Mouse (Mus musculus): ENCODE measurements around the gene Hoxb2. TPM values are rescaled to one million over a fixed set of nuclear protein-coding genes. Genes with fewer than 3 reads are reported as not detected.

The Hoxb2 gene
- polyA plus RNA-seq, 1 experiment: 1.5 TPM

- H3K36me3 ChIP-seq (ENCODE audit: control insufficient read depth, insufficient read depth, low read length): no peaks in the 10 kb centered on the region
- no peak for DNase-seq
- TF ChIP-seq CTCF (IDR thresholded peaks at IDR 0.05; ENCODE audit: borderline replicate concordance, control insufficient read depth, extremely low read depth, insufficient read depth, low read length, poor library complexity) (no peak), POLR2A (IDR thresholded peaks at IDR 0.05; ENCODE audit: control insufficient read depth, extremely low read depth, insufficient read depth, low read length, poor library complexity) (no peak)
- no peak overlapping the region for H3K4me3 ChIP-seq (ENCODE audit: control insufficient read depth, insufficient read depth, low read length)
- no peaks in the 10 kb centered on the region; the same call in 1 of the 2 replicates for H3K27me3 ChIP-seq (ENCODE audit: control insufficient read depth, insufficient read depth, low read length)
- no peak overlapping the region for H3K27ac ChIP-seq (ENCODE audit: control insufficient read depth, insufficient read depth, low read length)
- 93% methylated on average over 12 of the region's 12 CpGs for WGBS
- H3K4me1 ChIP-seq (replicated peaks; ENCODE audit: control insufficient read depth, insufficient read depth, low read length): no peaks in the 10 kb centered on the region
These were observed 23.6 kb upstream of the Hoxb2 start for GRCm38 (mm10) chr11:96326705-96327104.

DNA sequence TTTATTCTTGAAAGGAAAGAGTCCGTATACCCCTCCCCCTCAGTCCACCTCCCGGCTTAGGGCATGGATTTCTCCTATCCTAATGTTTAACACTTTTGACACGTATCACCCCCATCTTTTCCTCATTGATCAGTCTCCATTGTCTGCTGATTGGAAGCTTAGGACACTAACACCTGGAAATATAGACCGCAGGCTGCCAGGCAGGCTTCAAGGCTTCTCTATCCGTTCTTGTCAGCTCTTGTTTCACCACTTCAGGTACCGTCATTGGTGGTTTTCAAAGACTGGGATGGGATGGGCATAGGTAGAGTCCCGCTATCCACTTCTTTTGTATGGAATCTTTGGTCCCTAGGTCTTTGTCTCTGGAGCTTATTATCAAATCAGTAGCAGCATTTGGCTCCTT, 23.2 kb upstream of the Hoxb2 start:
- Histone ChIP-seq H3K27me3 (ENCODE audit: control insufficient read depth, insufficient read depth, low read length) (no peaks in the 10 kb centered on the region; the same call in 1 of the 2 replicates), H3K4me1 (replicated peaks; ENCODE audit: control insufficient read depth, insufficient read depth, low read length) (no peaks in the 10 kb centered on the region), H3K36me3 (ENCODE audit: control insufficient read depth, insufficient read depth, low read length) (no peaks in the 10 kb centered on the region), H3K27ac (ENCODE audit: control insufficient read depth, insufficient read depth, low read length) (no peak overlapping the region), H3K4me3 (ENCODE audit: control insufficient read depth, insufficient read depth, low read length) (no peak overlapping the region)
- DNase-seq: no peak
- no peak for TF ChIP-seq CTCF (IDR thresholded peaks at IDR 0.05; ENCODE audit: borderline replicate concordance, control insufficient read depth, extremely low read depth, insufficient read depth, low read length, poor library complexity)
- TF ChIP-seq POLR2A (IDR thresholded peaks at IDR 0.05; ENCODE audit: control insufficient read depth, extremely low read depth, insufficient read depth, low read length, poor library complexity): no peak
- 94% methylated on average over 7 of the region's 7 CpGs for WGBS

GRCm38 (mm10) chr11:96327750-96328149, 22.6 kb upstream of the Hoxb2 start:
- H3K36me3 ChIP-seq (ENCODE audit: control insufficient read depth, insufficient read depth, low read length): no peaks in the 10 kb centered on the region
- TF ChIP-seq POLR2A (IDR thresholded peaks at IDR 0.05; ENCODE audit: control insufficient read depth, extremely low read depth, insufficient read depth, low read length, poor library complexity) (no peak), CTCF (IDR thresholded peaks at IDR 0.05; ENCODE audit: borderline replicate concordance, control insufficient read depth, extremely low read depth, insufficient read depth, low read length, poor library complexity) (no peak)
- no peaks in the 10 kb centered on the region for H3K4me1 ChIP-seq (replicated peaks; ENCODE audit: control insufficient read depth, insufficient read depth, low read length)
- DNase-seq: no peak
- no peak overlapping the region for H3K27ac ChIP-seq (ENCODE audit: control insufficient read depth, insufficient read depth, low read length)
- WGBS: 89% methylated on average over 5 of the region's 5 CpGs
- H3K4me3 ChIP-seq (ENCODE audit: control insufficient read depth, insufficient read depth, low read length): no peak overlapping the region
- no peaks in the 10 kb centered on the region; the same call in 1 of the 2 replicates for H3K27me3 ChIP-seq (ENCODE audit: control insufficient read depth, insufficient read depth, low read length)

DNA sequence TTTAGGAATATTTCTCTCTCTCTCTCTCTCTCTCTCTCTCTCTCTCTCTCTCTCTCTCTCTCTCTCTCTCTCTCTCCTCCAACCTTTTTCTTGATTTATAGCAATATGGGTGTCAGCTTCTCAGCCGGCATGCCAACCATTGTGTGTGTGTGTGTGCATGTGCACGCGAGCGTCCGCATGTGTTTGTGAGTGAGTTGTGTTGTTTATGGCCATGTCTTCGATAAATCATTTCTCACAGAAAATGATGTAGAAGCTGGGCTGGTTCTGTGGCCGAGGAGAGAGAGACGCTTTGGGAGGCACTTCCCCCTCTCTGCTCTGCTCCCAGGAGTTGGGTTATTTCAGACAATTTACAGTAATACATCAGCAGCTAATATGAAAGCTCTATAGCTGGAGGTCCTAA, 21.7 kb upstream of the Hoxb2 start:
- DNase-seq: no peak
- no peak overlapping the region for H3K27ac ChIP-seq (ENCODE audit: control insufficient read depth, insufficient read depth, low read length)
- no peaks in the 10 kb centered on the region for H3K4me1 ChIP-seq (replicated peaks; ENCODE audit: control insufficient read depth, insufficient read depth, low read length)
- no peak overlapping the region for H3K4me3 ChIP-seq (ENCODE audit: control insufficient read depth, insufficient read depth, low read length)
- WGBS: 93% methylated on average over 8 of the region's 8 CpGs
- TF ChIP-seq POLR2A (IDR thresholded peaks at IDR 0.05; ENCODE audit: control insufficient read depth, extremely low read depth, insufficient read depth, low read length, poor library complexity): no peak
- TF ChIP-seq CTCF (IDR thresholded peaks at IDR 0.05; ENCODE audit: borderline replicate concordance, control insufficient read depth, extremely low read depth, insufficient read depth, low read length, poor library complexity): no peak
- no peaks in the 10 kb centered on the region for H3K36me3 ChIP-seq (ENCODE audit: control insufficient read depth, insufficient read depth, low read length)
- H3K27me3 ChIP-seq (ENCODE audit: control insufficient read depth, insufficient read depth, low read length): no peaks in the 10 kb centered on the region; the same call in 1 of the 2 replicates

DNA sequence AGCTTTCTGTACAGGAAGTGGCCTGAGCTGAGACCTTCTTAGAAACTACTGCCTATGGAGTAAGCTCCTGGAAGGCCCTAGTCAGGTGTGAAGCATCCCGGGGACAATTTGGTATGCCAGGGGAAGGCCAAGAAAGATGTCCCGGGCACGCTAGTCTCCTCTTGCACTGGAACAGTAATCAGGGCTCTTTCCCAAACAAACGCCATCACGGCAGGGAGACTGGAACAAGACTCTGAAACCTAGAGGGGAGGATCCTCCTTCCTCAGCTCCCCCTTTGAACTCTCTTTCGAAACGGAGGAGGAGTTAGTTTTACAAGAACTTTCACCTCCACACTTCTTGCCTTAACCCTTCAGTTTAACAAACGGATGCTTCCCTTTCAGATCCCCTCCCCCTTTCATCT, 18.2 kb upstream of the Hoxb2 start:
- H3K27ac ChIP-seq (ENCODE audit: control insufficient read depth, insufficient read depth, low read length): no peak overlapping the region
- no peak for DNase-seq
- 61% methylated on average over 8 of the region's 8 CpGs for WGBS
- H3K27me3 ChIP-seq (ENCODE audit: control insufficient read depth, insufficient read depth, low read length): no peaks in the 10 kb centered on the region; the same call in 1 of the 2 replicates
- H3K36me3 ChIP-seq (ENCODE audit: control insufficient read depth, insufficient read depth, low read length): no peaks in the 10 kb centered on the region
- no peaks in the 10 kb centered on the region for H3K4me1 ChIP-seq (replicated peaks; ENCODE audit: control insufficient read depth, insufficient read depth, low read length)
- no peak overlapping the region for H3K4me3 ChIP-seq (ENCODE audit: control insufficient read depth, insufficient read depth, low read length)
- no peak for TF ChIP-seq CTCF (IDR thresholded peaks at IDR 0.05; ENCODE audit: borderline replicate concordance, control insufficient read depth, extremely low read depth, insufficient read depth, low read length, poor library complexity)
- TF ChIP-seq POLR2A (IDR thresholded peaks at IDR 0.05; ENCODE audit: control insufficient read depth, extremely low read depth, insufficient read depth, low read length, poor library complexity): no peak

DNA sequence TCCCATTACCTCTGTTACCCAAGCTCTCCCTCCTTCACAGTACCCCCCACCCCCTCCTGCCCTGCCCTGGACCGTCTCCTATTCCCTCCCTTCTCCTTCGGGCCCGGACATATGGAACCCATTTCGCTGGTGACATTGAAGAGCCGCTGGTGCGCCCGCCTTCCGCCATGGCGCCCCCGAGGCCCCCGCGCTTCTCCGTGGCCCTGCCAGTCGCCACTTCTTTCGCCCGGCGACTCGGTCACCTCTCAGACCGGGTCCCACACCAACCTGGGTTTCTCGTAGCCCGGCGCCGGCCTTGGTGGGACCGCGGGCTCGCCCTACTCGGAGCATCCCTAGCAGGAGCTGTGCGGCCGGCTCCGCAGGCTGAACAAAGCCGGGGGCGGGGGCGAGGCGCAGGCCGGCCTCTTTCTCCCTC, 17.7 kb upstream of the Hoxb2 start:
- H3K27me3 ChIP-seq (ENCODE audit: control insufficient read depth, insufficient read depth, low read length): no peaks in the 10 kb centered on the region; the same call in 1 of the 2 replicates
- no peak overlapping the region for H3K4me3 ChIP-seq (ENCODE audit: control insufficient read depth, insufficient read depth, low read length)
- no peaks in the 10 kb centered on the region for H3K4me1 ChIP-seq (replicated peaks; ENCODE audit: control insufficient read depth, insufficient read depth, low read length)
- TF ChIP-seq POLR2A (IDR thresholded peaks at IDR 0.05; ENCODE audit: control insufficient read depth, extremely low read depth, insufficient read depth, low read length, poor library complexity): no peak
- no peak for TF ChIP-seq CTCF (IDR thresholded peaks at IDR 0.05; ENCODE audit: borderline replicate concordance, control insufficient read depth, extremely low read depth, insufficient read depth, low read length, poor library complexity)
- H3K27ac ChIP-seq (ENCODE audit: control insufficient read depth, insufficient read depth, low read length): no peak overlapping the region
- 71% methylated on average over 35 of the region's 35 CpGs for WGBS
- H3K36me3 ChIP-seq (ENCODE audit: control insufficient read depth, insufficient read depth, low read length): no peaks in the 10 kb centered on the region
- DNase-seq: no peak

Measured in thymus, adult 2 months (tissue).